Mouse (Mus musculus): ENCODE results near the gene 4921504E06Rik. TPM values are rescaled to one million over a fixed set of nuclear protein-coding genes. Genes with fewer than 3 reads are reported as not detected.

4921504E06Rik gene
- total and polyA plus RNA-seq, 2 experiments: not detected

DNA sequence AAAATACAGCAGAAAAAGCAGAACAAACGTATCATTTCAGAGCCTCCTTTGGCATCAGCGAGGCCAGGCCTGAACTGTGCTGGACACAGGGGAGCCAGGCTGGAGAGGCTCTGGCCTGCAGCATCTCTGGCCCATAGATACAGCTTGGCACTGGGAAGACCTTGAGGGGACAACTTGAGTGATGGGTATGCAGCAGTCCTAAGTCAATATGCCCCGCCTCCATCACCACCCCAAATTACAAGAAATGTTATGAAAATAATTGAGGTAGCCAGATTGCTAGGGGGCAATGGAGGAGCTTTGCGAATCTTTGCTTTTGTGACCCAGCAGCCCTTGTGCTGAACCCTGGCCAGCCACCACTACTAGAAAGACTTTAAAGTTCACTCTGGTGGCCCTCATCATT, 104.4 kb downstream of the 4921504E06Rik start:
- TF ChIP-seq CTCF (IDR thresholded peaks at IDR 0.05; ENCODE audit: low read depth, low read length): no peak
- no peak for TF ChIP-seq POLR2A (IDR thresholded peaks at IDR 0.05; ENCODE audit: extremely low read depth, insufficient read depth, low read length)
- peaks cover 17% of the 10 kb centered on the region for H3K27me3 ChIP-seq (ENCODE audit: control insufficient read depth, insufficient read depth, low read length)
- no peaks in the 10 kb centered on the region for H3K4me1 ChIP-seq (ENCODE audit: control insufficient read depth, insufficient read depth, low read length)
- H3K36me3 ChIP-seq (ENCODE audit: control insufficient read depth, insufficient read depth, low read length): no peaks in the 10 kb centered on the region
- H3K27ac ChIP-seq (replicated peaks; ENCODE audit: insufficient read depth, low read depth, low read length): no peak overlapping the region
- no peaks in the 10 kb centered on the region for H3K79me2 ChIP-seq (ENCODE audit: control insufficient read depth, insufficient read depth, low read length)
- no peak for DNase-seq (ENCODE audit: extremely low read depth, low read depth, low spot score)
- H3K9ac ChIP-seq (ENCODE audit: low read depth, low read length): no peak overlapping the region
- H3K4me3 ChIP-seq (ENCODE audit: insufficient read depth, low read depth, low read length): no peak overlapping the region
- WGBS: 36% methylated on average over 4 of the region's 4 CpGs

DNA sequence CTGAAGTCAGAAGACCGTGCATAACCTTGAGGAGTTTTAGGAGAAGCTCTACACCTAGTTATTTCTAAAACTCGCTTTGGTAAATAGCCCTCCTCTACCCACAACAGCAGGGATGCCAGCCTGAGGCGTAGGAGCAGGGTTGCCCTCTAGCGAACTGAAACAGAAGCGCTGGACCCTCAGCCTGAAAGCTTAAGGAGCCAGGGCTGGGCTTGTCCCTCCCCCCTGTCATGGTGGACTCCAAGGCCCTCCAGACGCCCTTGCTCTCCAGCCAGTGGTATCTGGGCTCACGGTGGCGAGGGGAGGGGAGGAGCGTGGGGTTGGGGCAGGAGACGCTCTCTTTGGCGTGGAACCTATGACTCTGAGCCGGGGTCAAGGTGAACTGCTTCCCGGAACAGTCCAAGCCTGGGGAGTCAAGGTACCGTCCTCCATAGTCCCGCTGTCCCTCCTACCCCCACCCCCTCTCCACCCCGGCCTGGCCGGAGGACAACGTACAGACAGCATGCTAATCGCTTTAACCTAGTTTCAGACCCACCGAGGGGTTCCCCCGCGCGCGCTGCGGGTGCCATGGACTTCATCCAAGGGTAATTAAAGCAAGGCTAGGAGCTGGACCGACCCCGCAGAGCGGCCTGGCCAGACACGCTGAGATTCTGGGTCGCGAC, 105.5 kb downstream of the 4921504E06Rik start:
- Histone ChIP-seq H3K9ac (ENCODE audit: low read depth, low read length) (no peak overlapping the region), H3K36me3 (ENCODE audit: control insufficient read depth, insufficient read depth, low read length) (no peaks in the 10 kb centered on the region), H3K27ac (replicated peaks; ENCODE audit: insufficient read depth, low read depth, low read length) (no peak overlapping the region), H3K27me3 (ENCODE audit: control insufficient read depth, insufficient read depth, low read length) (peaks cover 17% of the 10 kb centered on the region), H3K4me3 (ENCODE audit: insufficient read depth, low read depth, low read length) (no peak overlapping the region), H3K79me2 (ENCODE audit: control insufficient read depth, insufficient read depth, low read length) (no peaks in the 10 kb centered on the region), H3K4me1 (ENCODE audit: control insufficient read depth, insufficient read depth, low read length) (no peaks in the 10 kb centered on the region)
- 2% methylated on average over 31 of the region's 31 CpGs for WGBS
- no peak for DNase-seq (ENCODE audit: extremely low read depth, low read depth, low spot score)
- TF ChIP-seq POLR2A (IDR thresholded peaks at IDR 0.05; ENCODE audit: extremely low read depth, insufficient read depth, low read length): no peak
- TF ChIP-seq CTCF (IDR thresholded peaks at IDR 0.05; ENCODE audit: low read depth, low read length): no peak

DNA sequence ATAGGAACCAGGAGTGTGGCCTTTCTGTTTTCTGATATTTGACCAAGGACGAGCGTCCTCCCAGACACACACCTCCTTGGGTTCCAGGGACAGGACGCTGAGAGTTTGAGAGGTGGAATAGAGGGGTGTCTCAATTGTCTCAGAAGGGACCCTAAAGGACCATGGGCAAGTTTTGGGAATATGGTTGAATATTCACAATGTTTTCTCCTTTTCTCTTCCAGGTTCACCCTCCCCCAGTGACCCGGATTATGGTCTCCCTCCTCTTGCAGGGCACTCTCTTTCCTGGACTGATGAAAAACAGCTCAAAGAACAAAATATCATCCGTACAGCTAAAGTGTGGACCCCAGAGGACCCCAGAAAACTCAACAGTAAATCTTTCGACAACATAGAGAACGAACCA, 107.0 kb downstream of the 4921504E06Rik start:
- TF ChIP-seq POLR2A (IDR thresholded peaks at IDR 0.05; ENCODE audit: extremely low read depth, insufficient read depth, low read length): no peak
- no peak for TF ChIP-seq CTCF (IDR thresholded peaks at IDR 0.05; ENCODE audit: low read depth, low read length)
- no peaks in the 10 kb centered on the region for H3K36me3 ChIP-seq (ENCODE audit: control insufficient read depth, insufficient read depth, low read length)
- H3K9ac ChIP-seq (ENCODE audit: low read depth, low read length): no peak overlapping the region
- no peak overlapping the region for H3K27ac ChIP-seq (replicated peaks; ENCODE audit: insufficient read depth, low read depth, low read length)
- H3K4me1 ChIP-seq (ENCODE audit: control insufficient read depth, insufficient read depth, low read length): no peaks in the 10 kb centered on the region
- WGBS: 10% methylated on average over 7 of the region's 7 CpGs
- no peak for DNase-seq (ENCODE audit: extremely low read depth, low read depth, low spot score)
- H3K79me2 ChIP-seq (ENCODE audit: control insufficient read depth, insufficient read depth, low read length): no peaks in the 10 kb centered on the region
- H3K27me3 ChIP-seq (ENCODE audit: control insufficient read depth, insufficient read depth, low read length): peaks cover 10% of the 10 kb centered on the region
- no peak overlapping the region for H3K4me3 ChIP-seq (ENCODE audit: insufficient read depth, low read depth, low read length)

DNA sequence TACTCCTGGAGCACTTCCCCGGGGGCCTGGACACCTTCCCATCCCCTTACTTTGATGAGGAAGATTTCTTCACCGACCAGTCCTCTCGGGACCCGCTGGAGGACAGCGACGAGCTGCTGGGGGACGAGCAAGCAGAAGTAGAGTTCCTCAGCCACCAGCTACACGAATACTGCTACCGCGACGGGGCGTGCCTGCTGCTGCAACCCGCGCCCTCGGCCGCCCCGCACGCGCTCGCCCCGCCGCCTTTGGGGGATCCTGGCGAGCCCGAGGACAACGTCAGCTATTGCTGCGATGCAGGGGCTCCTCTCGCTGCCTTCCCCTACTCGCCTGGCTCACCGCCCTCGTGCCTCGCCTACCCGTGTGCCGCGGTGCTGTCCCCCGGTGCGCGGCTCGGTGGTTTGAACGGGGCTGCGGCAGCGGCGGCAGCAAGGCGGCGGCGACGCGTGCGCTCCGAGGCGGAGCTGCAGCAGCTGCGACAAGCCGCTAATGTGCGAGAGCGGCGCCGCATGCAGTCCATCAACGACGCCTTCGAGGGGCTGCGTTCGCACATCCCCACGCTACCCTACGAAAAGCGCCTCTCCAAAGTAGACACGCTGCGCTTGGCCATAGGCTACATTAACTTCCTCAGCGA, 107.7 kb downstream of the 4921504E06Rik start:
- H3K27me3 ChIP-seq (ENCODE audit: control insufficient read depth, insufficient read depth, low read length): peaks cover 10% of the 10 kb centered on the region
- H3K4me1 ChIP-seq (ENCODE audit: control insufficient read depth, insufficient read depth, low read length): no peaks in the 10 kb centered on the region
- no peaks in the 10 kb centered on the region for H3K79me2 ChIP-seq (ENCODE audit: control insufficient read depth, insufficient read depth, low read length)
- H3K4me3 ChIP-seq (ENCODE audit: insufficient read depth, low read depth, low read length): no peak overlapping the region
- H3K27ac ChIP-seq (replicated peaks; ENCODE audit: insufficient read depth, low read depth, low read length): no peak overlapping the region
- H3K9ac ChIP-seq (ENCODE audit: low read depth, low read length): no peak overlapping the region
- no peak for DNase-seq (ENCODE audit: extremely low read depth, low read depth, low spot score)
- TF ChIP-seq CTCF (IDR thresholded peaks at IDR 0.05; ENCODE audit: low read depth, low read length): no peak
- no peak for TF ChIP-seq POLR2A (IDR thresholded peaks at IDR 0.05; ENCODE audit: extremely low read depth, insufficient read depth, low read length)
- H3K36me3 ChIP-seq (ENCODE audit: control insufficient read depth, insufficient read depth, low read length): no peaks in the 10 kb centered on the region
- WGBS: 2% methylated on average over 67 of the region's 67 CpGs

DNA sequence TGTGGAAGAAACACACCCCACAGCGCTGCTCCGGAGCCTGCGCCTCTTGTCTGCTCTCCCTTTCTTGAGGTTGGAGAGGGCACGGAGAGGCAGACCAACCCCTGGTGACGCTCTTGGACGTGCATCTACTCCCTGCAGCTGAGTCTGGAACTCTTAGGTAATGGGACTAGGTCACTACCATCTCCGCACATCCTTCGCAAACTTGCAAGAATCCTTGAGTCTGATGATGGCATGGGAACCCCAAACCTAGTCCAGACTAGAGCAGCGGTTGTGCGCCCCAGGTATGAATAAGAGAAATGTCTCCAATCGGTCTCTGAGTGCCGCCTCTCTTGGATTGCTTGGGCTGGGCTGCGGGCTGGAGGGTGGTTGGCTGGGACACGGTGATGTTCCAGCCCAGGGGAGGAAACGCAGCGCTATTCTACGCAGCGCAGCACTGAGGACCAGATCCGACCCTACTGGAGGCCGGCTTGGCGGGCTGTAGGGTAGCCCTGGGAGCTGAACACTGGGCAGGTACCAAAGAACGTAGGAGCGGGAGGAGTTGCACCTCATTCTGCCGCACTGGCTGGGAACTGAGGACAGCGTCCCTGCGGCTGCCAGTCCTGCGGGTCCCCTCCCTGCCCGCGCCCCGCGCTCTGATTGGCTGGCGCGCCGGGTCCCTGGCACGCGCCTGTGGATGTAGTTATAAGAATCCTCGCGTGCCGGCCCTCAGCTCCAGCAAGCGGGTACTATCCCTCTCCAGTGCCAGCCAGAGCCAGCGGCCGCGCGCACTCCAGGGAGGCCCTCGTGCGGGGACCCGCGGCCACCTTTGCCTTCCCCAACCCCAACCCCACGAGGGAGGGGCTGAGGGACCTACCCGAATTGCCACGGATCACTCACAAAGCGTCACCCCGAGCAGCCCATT, 108.5 kb downstream of the 4921504E06Rik start, which contains the start of gene Ptf1a:
Gene Ptf1a (plus strand): TSS at position 733 of the 901 bp plus-strand sequence.
- H3K36me3 ChIP-seq (ENCODE audit: control insufficient read depth, insufficient read depth, low read length): no peaks in the 10 kb centered on the region
- no peak within 1 kb of the TSS for H3K9ac ChIP-seq (ENCODE audit: low read depth, low read length)
- no peaks in the 10 kb centered on the region for H3K4me1 ChIP-seq (ENCODE audit: control insufficient read depth, insufficient read depth, low read length)
- no peaks in the 10 kb centered on the region for H3K79me2 ChIP-seq (ENCODE audit: control insufficient read depth, insufficient read depth, low read length)
- WGBS: 2% methylated on average over 53 of the region's 53 CpGs
- no peak within 1 kb of the TSS for H3K4me3 ChIP-seq (ENCODE audit: insufficient read depth, low read depth, low read length)
- TF ChIP-seq POLR2A (IDR thresholded peaks at IDR 0.05; ENCODE audit: extremely low read depth, insufficient read depth, low read length) (no peak), CTCF (IDR thresholded peaks at IDR 0.05; ENCODE audit: low read depth, low read length) (no peak)
- H3K27ac ChIP-seq (replicated peaks; ENCODE audit: insufficient read depth, low read depth, low read length): no peak within 1 kb of the TSS
- DNase-seq (ENCODE audit: extremely low read depth, low read depth, low spot score): no peak
- H3K27me3 ChIP-seq (ENCODE audit: control insufficient read depth, insufficient read depth, low read length): peaks cover 10% of the 10 kb centered on the region
